Mouse (Mus musculus): ENCODE measurements around the gene Mapk14. TPM values are rescaled to one million over a fixed set of nuclear protein-coding genes. Genes with fewer than 3 reads are reported as not detected.
A peak's percentile ranks its signal among the peaks of the same experiment; 100 is the strongest.

Mapk14 gene
- polyA plus RNA-seq, 1 experiment from 2014 or later, result 24.5 TPM

DNA sequence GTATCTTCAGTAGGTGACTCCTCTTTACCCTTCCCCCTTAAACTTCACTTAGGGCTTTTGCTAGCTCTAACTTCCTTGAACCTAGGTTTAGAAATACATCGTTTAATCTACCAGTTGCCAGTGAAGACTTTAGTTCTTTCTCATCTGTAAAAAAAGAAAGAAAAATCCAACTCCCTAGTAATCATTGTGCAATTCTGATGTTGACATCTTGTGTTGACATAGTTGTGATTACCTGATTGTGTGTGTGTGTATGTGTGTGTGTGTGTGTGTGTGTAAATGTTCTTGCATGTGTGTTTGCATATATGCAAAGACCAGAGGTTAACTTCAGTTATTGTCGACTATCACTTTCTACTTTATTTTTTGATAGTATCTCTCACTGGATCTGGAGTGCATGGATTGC is 7.5 kb downstream of the Mapk14 start:
- no peaks in the 10 kb centered on the region for H3K9me3 ChIP-seq
- WGBS, result 86% methylated on average over 2 of the region's 2 CpGs
- H3K4me1 ChIP-seq, result peaks cover 83% of the 10 kb centered on the region
- H3K36me3 ChIP-seq, result 0 out of 2 replicates have a peak, but pooled peaks cover 3% of the 10 kb centered on the region
- H3K27me3 ChIP-seq (replicated peaks), result no peaks in the 10 kb centered on the region
- H3K9ac ChIP-seq, result no peak overlapping the region
- ATAC-seq (ENCODE audit: extremely low read depth, insufficient number of reproducible peaks, low FRiP score, low TSS enrichment), result no peak
- no peak overlapping the region for H3K27ac ChIP-seq (replicated peaks)
- H3K4me2 ChIP-seq, result no peak overlapping the region
- no peak overlapping the region for H3K4me3 ChIP-seq

DNA sequence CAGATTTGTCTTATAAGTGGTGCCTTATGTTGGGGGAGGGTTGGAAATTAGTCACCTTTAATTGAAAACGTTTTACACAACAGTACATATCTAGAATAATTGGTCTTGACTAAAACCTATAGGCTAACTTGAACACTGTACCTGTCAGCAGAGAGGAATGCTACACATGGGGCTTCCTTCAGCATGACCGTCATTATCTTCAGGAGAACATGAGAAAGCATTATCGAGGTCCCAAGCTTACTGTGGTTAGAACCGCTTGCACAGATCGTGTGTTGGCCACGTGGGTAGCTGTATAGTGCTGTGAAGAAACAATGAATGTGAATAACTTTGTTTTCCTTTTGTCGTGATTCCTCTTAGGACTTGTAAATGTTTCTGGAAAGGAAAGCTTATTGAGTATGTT is 8.7 kb downstream of the Mapk14 start:
- H3K4me1 ChIP-seq, result peaks cover 75% of the 10 kb centered on the region
- no peak overlapping the region for H3K4me3 ChIP-seq
- ATAC-seq (ENCODE audit: extremely low read depth, insufficient number of reproducible peaks, low FRiP score, low TSS enrichment), result no peak
- H3K9me3 ChIP-seq, result no peaks in the 10 kb centered on the region
- WGBS, result 69% methylated on average over 7 of the region's 7 CpGs
- H3K27me3 ChIP-seq (replicated peaks), result no peaks in the 10 kb centered on the region
- 0 out of 2 replicates have a peak, but pooled peaks cover 3% of the 10 kb centered on the region for H3K36me3 ChIP-seq
- H3K4me2 ChIP-seq, result no peak overlapping the region
- H3K27ac ChIP-seq (replicated peaks), result no peak overlapping the region
- H3K9ac ChIP-seq, result no peak overlapping the region

- no peak overlapping the region for H3K27ac ChIP-seq (replicated peaks)
- H3K9ac ChIP-seq, result no peak overlapping the region
- ATAC-seq (ENCODE audit: extremely low read depth, insufficient number of reproducible peaks, low FRiP score, low TSS enrichment), result no peak
- peaks cover 6% of the 10 kb centered on the region; the same call in 1 of the 2 replicates for H3K36me3 ChIP-seq
- WGBS, result 85% methylated on average over 4 of the region's 4 CpGs
- H3K4me1 ChIP-seq, result peaks cover 69% of the 10 kb centered on the region
- no peak overlapping the region for H3K4me2 ChIP-seq
- no peak overlapping the region for H3K4me3 ChIP-seq
- H3K9me3 ChIP-seq, result no peaks in the 10 kb centered on the region
- H3K27me3 ChIP-seq (replicated peaks), result no peaks in the 10 kb centered on the region
These were observed 10.0 kb downstream of the Mapk14 start for GRCm38 (mm10) chr17:28701171-28701570.

DNA sequence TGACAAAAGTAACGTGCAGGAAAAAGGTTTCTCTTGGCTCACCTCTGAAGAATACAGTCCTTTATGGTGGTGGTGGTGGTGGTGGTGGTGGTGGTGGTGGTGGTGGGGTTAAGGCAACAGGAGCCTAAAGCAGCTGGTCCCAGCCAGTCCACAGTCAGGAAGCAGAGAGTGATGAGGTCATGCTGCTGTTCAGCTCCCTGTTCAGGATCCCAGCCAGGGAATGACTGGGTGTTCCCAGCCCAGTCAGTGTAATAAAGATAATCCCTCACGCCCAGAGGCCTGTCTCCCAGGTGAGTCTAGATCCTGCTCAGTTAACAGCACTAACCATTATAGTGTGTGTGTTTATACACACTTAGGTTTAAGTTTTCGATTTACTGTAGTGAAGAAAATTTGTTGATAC is 10.6 kb downstream of the Mapk14 start:
- no peak overlapping the region for H3K4me2 ChIP-seq
- ATAC-seq (ENCODE audit: extremely low read depth, insufficient number of reproducible peaks, low FRiP score, low TSS enrichment), result no peak
- peaks cover 67% of the 10 kb centered on the region for H3K4me1 ChIP-seq
- H3K36me3 ChIP-seq, result peaks cover 6% of the 10 kb centered on the region; the same call in 1 of the 2 replicates
- no peaks in the 10 kb centered on the region for H3K27me3 ChIP-seq (replicated peaks)
- peak overlapping the region; percentile 62; the same call in 1 of the 2 replicates for H3K27ac ChIP-seq (replicated peaks)
- no peak overlapping the region for H3K9ac ChIP-seq
- WGBS, result 75% methylated on average over 3 of the region's 3 CpGs
- no peak overlapping the region for H3K4me3 ChIP-seq
- no peaks in the 10 kb centered on the region for H3K9me3 ChIP-seq

- H3K36me3 ChIP-seq, result peaks cover 6% of the 10 kb centered on the region; the same call in 1 of the 2 replicates
- peak overlapping the region; percentile 62 for H3K27ac ChIP-seq (replicated peaks)
- ATAC-seq (ENCODE audit: extremely low read depth, insufficient number of reproducible peaks, low FRiP score, low TSS enrichment), result no peak
- WGBS, result 36% methylated on average over 2 of the region's 2 CpGs
- H3K9me3 ChIP-seq, result no peaks in the 10 kb centered on the region
- no peak overlapping the region for H3K9ac ChIP-seq
- H3K4me1 ChIP-seq, result peaks cover 65% of the 10 kb centered on the region
- H3K4me3 ChIP-seq, result no peak overlapping the region
- no peak overlapping the region for H3K4me2 ChIP-seq
- no peaks in the 10 kb centered on the region for H3K27me3 ChIP-seq (replicated peaks)
These were observed 11.5 kb downstream of the Mapk14 start for GRCm38 (mm10) chr17:28702646-28703045.

DNA sequence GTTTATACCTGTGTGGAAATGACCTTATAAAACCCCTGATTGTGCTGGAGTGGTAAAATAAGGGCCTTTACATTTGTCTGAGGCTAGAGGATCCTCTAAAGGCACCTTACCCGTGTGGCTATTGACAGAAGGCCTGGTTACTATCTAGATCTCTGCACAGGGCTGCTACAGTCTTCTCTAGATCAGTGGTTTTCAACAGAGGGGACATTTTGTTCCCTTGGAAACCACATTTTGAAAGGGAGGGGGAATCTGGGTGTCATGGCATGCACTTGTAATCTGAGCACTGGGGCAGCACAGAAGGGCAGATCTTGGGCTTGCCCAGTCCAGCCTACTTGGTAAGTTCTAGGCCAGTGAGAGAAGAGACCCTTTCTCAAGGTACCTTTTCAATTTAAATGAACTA is 15.6 kb downstream of the Mapk14 start:
- Histone ChIP-seq H3K9me3 (no peaks in the 10 kb centered on the region), H3K4me2 (no peak overlapping the region), H3K4me1 (peaks cover 65% of the 10 kb centered on the region), H3K9ac (no peak overlapping the region), H3K27ac (replicated peaks) (no peak overlapping the region), H3K36me3 (peaks cover 3% of the 10 kb centered on the region; the same call in 1 of the 2 replicates), H3K27me3 (replicated peaks) (no peaks in the 10 kb centered on the region), H3K4me3 (no peak overlapping the region)
- 22% methylated on average over 1 of the region's 1 CpGs for WGBS
- no peak for ATAC-seq (ENCODE audit: extremely low read depth, insufficient number of reproducible peaks, low FRiP score, low TSS enrichment)

DNA sequence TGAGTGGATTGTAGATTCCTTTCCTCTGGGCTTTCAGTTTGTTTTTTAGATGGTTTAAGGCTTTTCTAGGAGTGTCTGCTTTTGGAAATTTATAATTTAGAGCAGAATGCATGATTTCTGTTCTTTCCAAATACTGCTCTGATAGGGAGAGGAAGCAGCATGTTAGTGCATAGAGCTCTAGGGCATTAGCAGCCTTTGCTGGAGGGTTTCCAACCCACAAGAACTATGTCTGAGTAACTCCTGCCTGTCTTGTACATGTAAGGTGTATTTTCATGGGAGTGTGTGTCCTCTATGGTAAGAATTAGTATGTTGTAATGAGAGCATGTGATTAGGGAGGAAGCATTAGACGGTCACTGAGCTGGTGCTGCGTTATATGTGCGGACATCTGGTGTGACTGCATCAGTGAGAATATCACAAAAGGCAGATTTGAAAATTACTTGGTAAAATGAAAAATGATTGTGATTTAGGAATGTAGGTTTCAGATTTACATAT is 16.1 kb downstream of the Mapk14 start:
- Histone ChIP-seq H3K4me2 (no peak overlapping the region), H3K9me3 (no peaks in the 10 kb centered on the region), H3K4me1 (peaks cover 65% of the 10 kb centered on the region), H3K4me3 (no peak overlapping the region), H3K36me3 (peaks cover 3% of the 10 kb centered on the region; the same call in 1 of the 2 replicates), H3K27ac (replicated peaks) (no peak overlapping the region), H3K9ac (no peak overlapping the region), H3K27me3 (replicated peaks) (no peaks in the 10 kb centered on the region)
- WGBS, result 90% methylated on average over 3 of the region's 3 CpGs
- no peak for ATAC-seq (ENCODE audit: extremely low read depth, insufficient number of reproducible peaks, low FRiP score, low TSS enrichment)

GRCm38 (mm10) chr17:28707816-28708215 is 16.7 kb downstream of the Mapk14 start:
- Histone ChIP-seq H3K9me3 (no peaks in the 10 kb centered on the region), H3K36me3 (peaks cover 3% of the 10 kb centered on the region; the same call in 1 of the 2 replicates), H3K4me2 (no peak overlapping the region), H3K4me1 (peaks cover 65% of the 10 kb centered on the region), H3K4me3 (no peak overlapping the region), H3K27me3 (replicated peaks) (no peaks in the 10 kb centered on the region), H3K9ac (no peak overlapping the region), H3K27ac (replicated peaks) (no peak overlapping the region)
- ATAC-seq (ENCODE audit: extremely low read depth, insufficient number of reproducible peaks, low FRiP score, low TSS enrichment), result no peak
- 86% methylated on average over 2 of the region's 2 CpGs for WGBS

- Histone ChIP-seq H3K4me2 (no peak overlapping the region), H3K4me1 (peaks cover 62% of the 10 kb centered on the region), H3K9ac (no peak overlapping the region), H3K27ac (replicated peaks) (no peak overlapping the region), H3K9me3 (no peaks in the 10 kb centered on the region), H3K4me3 (no peak overlapping the region), H3K27me3 (replicated peaks) (no peaks in the 10 kb centered on the region), H3K36me3 (peaks cover 9% of the 10 kb centered on the region)
- WGBS, result 50% methylated on average over 2 of the region's 2 CpGs
- ATAC-seq (ENCODE audit: extremely low read depth, insufficient number of reproducible peaks, low FRiP score, low TSS enrichment), result no peak
These were observed 17.9 kb downstream of the Mapk14 start for GRCm38 (mm10) chr17:28708989-28709388.

GRCm38 (mm10) chr17:28709552-28710290 is 18.6 kb downstream of the Mapk14 start:
- 80% methylated on average over 8 of the region's 8 CpGs for WGBS
- no peak overlapping the region for H3K4me2 ChIP-seq
- H3K9ac ChIP-seq, result no peak overlapping the region
- ATAC-seq (ENCODE audit: extremely low read depth, insufficient number of reproducible peaks, low FRiP score, low TSS enrichment), result no peak
- peaks cover 62% of the 10 kb centered on the region for H3K4me1 ChIP-seq
- H3K36me3 ChIP-seq, result peaks cover 16% of the 10 kb centered on the region
- no peaks in the 10 kb centered on the region for H3K9me3 ChIP-seq
- 0 out of 2 replicates have a peak overlapping the region, but pooled peaks have one; percentile 12 for H3K27ac ChIP-seq (replicated peaks)
- no peak overlapping the region for H3K4me3 ChIP-seq
- H3K27me3 ChIP-seq (replicated peaks), result no peaks in the 10 kb centered on the region

- H3K4me1 ChIP-seq, result peaks cover 56% of the 10 kb centered on the region
- H3K4me3 ChIP-seq, result no peak overlapping the region
- H3K27ac ChIP-seq (replicated peaks), result no peak overlapping the region
- WGBS, result 85% methylated on average over 8 of the region's 8 CpGs
- no peak overlapping the region for H3K4me2 ChIP-seq
- no peaks in the 10 kb centered on the region for H3K9me3 ChIP-seq
- no peak overlapping the region for H3K9ac ChIP-seq
- no peak for ATAC-seq (ENCODE audit: extremely low read depth, insufficient number of reproducible peaks, low FRiP score, low TSS enrichment)
- peaks cover 22% of the 10 kb centered on the region for H3K36me3 ChIP-seq
- no peaks in the 10 kb centered on the region for H3K27me3 ChIP-seq (replicated peaks)
These were observed 19.2 kb downstream of the Mapk14 start for GRCm38 (mm10) chr17:28710291-28710688.

DNA sequence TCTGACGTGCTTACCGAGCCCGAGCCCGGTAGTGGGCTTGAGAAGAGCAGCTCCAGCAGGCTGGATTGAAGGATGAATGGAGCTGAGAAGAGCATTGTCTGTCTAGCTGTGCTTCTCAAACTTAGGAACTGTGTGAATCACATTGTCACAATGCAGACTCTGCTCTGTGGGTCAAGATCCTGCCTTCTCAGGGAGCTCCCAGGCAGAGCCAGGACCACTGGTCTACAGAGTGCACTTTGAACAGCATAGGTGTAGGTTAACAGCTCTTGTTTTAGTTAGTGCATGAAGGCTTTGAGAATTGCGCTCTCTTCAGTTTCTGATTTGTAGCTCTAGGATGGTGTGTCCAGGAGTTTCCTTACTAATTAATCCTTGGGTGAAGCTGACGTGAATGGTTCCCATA is 20.1 kb downstream of the Mapk14 start:
- Histone ChIP-seq H3K27ac (replicated peaks) (peak overlapping the region; percentile 69; the same call in 1 of the 2 replicates), H3K36me3 (peaks cover 29% of the 10 kb centered on the region), H3K4me1 (peaks cover 56% of the 10 kb centered on the region), H3K27me3 (replicated peaks) (no peaks in the 10 kb centered on the region), H3K4me2 (no peak overlapping the region), H3K4me3 (no peak overlapping the region), H3K9ac (no peak overlapping the region), H3K9me3 (no peaks in the 10 kb centered on the region)
- WGBS, result 92% methylated on average over 6 of the region's 6 CpGs
- no peak for ATAC-seq (ENCODE audit: extremely low read depth, insufficient number of reproducible peaks, low FRiP score, low TSS enrichment)
